Mouse (Mus musculus): ENCODE data around the gene Marc2. TPM values are rescaled to one million over a fixed set of nuclear protein-coding genes. Genes with fewer than 3 reads are reported as not detected.
A peak's percentile ranks its signal among the peaks of the same experiment; 100 is the strongest.

Gene Marc2
- total RNA-seq, 4 experiments from 2014 or later = 128 to 149 (median 132) TPM

Small RNAs within 50 kb of the gene (microRNA-seq; reads per million reads assigned to microRNA genes)
- gene Mir1981 = 204 reads per million, percentile 60 among the genes with 10 or more reads in this experiment

Other genes with a start within 250 kb of the Marc2 start
- 10 to 100 TPM in 2 of 4 experiments, 1 to 10 TPM in 2; 5.9 to 12.1 (median 10.1) TPM for gene Hlx, start 113.8 kb downstream of the Marc2 start, total RNA-seq (2022)
- under 1 TPM in 2 of 4 experiments, not detected in 2; 0.27 to 0.62 TPM for gene Marc1, start 35.1 kb downstream of the Marc2 start, total RNA-seq (2022)
- gene C130074G19Rik, start 36.8 kb upstream of the Marc2 start, total RNA-seq (2022) = 10 to 100 TPM in 2 of 4 experiments, 1 to 10 TPM in 2; 7.1 to 15.3 (median 10.8) TPM
- gene Mark1, start 153.1 kb upstream of the Marc2 start, total RNA-seq (2022) = 1 to 10 TPM; 1.4 to 2.5 (median 1.9) TPM